Mouse (Mus musculus) forebrain, embryonic 14.5 days (tissue): ENCODE results near the gene Paqr6. TPM values are rescaled to one million over a fixed set of nuclear protein-coding genes. Genes with fewer than 3 reads are reported as not detected.
A peak's percentile ranks its signal among the peaks of the same experiment; 100 is the strongest.
"Not testable (repeated sequence)": the region's sequence is repeated elsewhere in the genome, so short reads cannot be mapped to it uniquely, and the experiment has no call there.

Experiments used
- ATAC-seq: fragments of 200-750 bp; cut with Nextera tagmentation; 2 replicates; pipeline ENCODE4 v1.8.0; 2017; ENCODE audit warnings: mild to moderate bottlenecking, moderate library complexity
- DNase-seq: peaks from one replicate; pipeline ENCODE4 v3.0.0-alpha.2; 2015; ENCODE audit warnings: low spot score
- H3K27ac ChIP-seq: fragments of 300-500 bp; sonication (generic); 2 replicates; pipeline ENCODE4 v1.5.1; 2014; ENCODE audit warnings: low read depth, mild to moderate bottlenecking, control low read depth, low read length, moderate library complexity
- H3K27me3 ChIP-seq: fragments of 300-500 bp; sonication (generic); replicated peaks from 2 replicates; pipeline ENCODE4 v1.6.1; 2014; ENCODE audit warnings: low read length, control low read depth, mixed read lengths; ENCODE audit not compliant: control insufficient read depth, insufficient read depth
- H3K36me3 ChIP-seq: fragments of 300-500 bp; sonication (generic); 2 replicates; pipeline ENCODE4 v1.6.1; 2014; ENCODE audit warnings: low read length, control low read depth; ENCODE audit not compliant: control insufficient read depth, insufficient read depth
- H3K4me1 ChIP-seq: fragments of 300-500 bp; sonication (generic); 2 replicates; pipeline ENCODE4 v1.6.1; 2014; ENCODE audit warnings: antibody characterized with exemption, low read length, control low read depth; ENCODE audit not compliant: control insufficient read depth, insufficient read depth
- H3K4me2 ChIP-seq: fragments of 300-500 bp; sonication (generic); 2 replicates; pipeline ENCODE4 v1.6.1; 2014; ENCODE audit warnings: mild to moderate bottlenecking, control low read depth, low read length
- H3K4me3 ChIP-seq: fragments of 300-500 bp; sonication (generic); 2 replicates; pipeline ENCODE4 v1.5.1; 2014; ENCODE audit warnings: low read depth, low read length, control low read depth
- H3K9ac ChIP-seq: fragments of 300-500 bp; sonication (generic); 2 replicates; pipeline ENCODE4 v1.6.1; 2014; ENCODE audit warnings: mild to moderate bottlenecking, low read length, control low read depth, moderate library complexity
- H3K9me3 ChIP-seq: fragments of 300-500 bp; sonication (generic); replicated peaks from 2 replicates; pipeline ENCODE4 v1.6.1; 2016; ENCODE audit warnings: low read length, control low read depth, mixed read lengths; ENCODE audit not compliant: control insufficient read depth
- WGBS: fragments of 180-500 bp; shearing (Covaris S2); extraction: QIAGEN DNeasy Blood & Tissue Kit; methylation state at CpG from one replicate; pipeline ENCODE4 v1.1.7; 2014; 5-methylcytosine and 5-hydroxymethylcytosine counted together
- polyA plus RNA-seq: library from polyadenylated mRNA; unstranded; fragments of >200 nt; fragmentation: Nextera tagmentation; extraction: Ambion mirVana; gene quantifications from 2 replicates; pipeline ENCODE4 v1.2.1, GENCODE M21; 2014

Gene Paqr6
- polyA plus RNA-seq, 1 experiment from 2014 or later: 0.22 TPM

DNA sequence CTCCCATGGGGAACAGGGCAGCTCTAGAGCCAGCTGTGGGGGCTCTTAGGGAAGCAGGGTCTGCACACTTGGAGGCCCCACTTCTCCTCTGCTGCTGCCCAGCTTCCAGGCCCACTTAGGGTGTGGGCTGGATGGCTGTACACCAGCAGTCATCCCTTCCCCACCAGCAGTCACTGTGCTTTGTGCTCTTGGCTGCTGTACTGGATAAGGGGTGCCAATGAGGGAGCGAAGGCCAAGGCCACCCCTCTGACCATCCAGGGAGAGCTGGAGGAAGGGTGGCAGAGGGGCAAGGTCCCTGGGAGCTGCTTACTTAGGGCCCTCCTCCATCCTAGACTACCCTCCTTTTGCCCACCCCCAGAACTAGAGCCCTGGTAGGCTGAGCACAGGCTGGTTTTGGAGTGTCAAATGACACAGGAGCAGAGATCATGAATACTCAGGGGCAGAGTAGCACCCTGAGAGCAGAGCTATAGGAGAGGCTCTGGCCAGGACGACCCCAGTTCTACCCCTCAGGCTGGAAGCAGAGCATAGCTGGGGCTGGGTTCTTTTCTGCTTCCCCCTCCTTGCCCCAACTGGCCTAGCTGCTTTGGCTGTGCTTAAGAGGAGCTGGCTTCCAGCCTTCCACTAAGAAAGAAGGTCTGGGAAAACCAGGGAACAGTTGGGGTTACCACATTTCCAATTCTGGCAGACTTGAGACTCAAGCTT, 2.6 kb upstream of the Paqr6 start:
- 84% methylated on average over 2 of the region's 2 CpGs for WGBS
- no peak overlapping the region for H3K27ac ChIP-seq
- 0 out of 2 replicates have a peak, but pooled peaks cover 6% of the 10 kb centered on the region for H3K27me3 ChIP-seq
- DNase-seq (no peak), ATAC-seq (no peak)
- H3K36me3 ChIP-seq: peaks cover 65% of the 10 kb centered on the region
- H3K9ac ChIP-seq: no peak overlapping the region
- H3K4me3 ChIP-seq: no peak overlapping the region
- H3K9me3 ChIP-seq: no peaks in the 10 kb centered on the region
- H3K4me2 ChIP-seq: no peak overlapping the region
- no peaks in the 10 kb centered on the region for H3K4me1 ChIP-seq

DNA sequence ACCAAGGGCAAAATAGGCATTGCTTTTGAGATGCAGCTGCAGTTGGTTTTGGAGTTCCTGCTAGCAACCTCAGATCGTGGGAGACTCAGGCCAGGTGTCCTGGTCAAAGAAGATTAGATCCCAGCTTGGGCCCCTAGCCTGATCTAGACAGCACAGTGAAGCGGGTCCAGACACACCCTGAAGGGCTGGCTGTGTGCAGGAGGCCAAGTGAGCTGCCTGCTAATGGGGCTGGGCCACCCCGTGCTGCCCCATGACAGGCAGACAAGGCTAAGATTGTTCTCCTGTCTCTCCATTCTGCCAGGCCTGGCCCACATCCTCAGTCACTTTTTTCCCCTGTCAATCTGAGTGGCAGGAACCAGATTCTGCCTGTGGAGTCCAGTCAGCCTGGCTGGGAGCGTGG, 684 bp upstream of the Paqr6 start:
- Histone ChIP-seq H3K27me3 (0 out of 2 replicates have a peak, but pooled peaks cover 6% of the 10 kb centered on the region), H3K9me3 (no peaks in the 10 kb centered on the region), H3K4me1 (no peaks in the 10 kb centered on the region), H3K9ac (no peak overlapping the region), H3K4me2 (no peak overlapping the region), H3K27ac (no peak overlapping the region), H3K36me3 (peaks cover 46% of the 10 kb centered on the region), H3K4me3 (no peak overlapping the region)
- ATAC-seq (no peak), DNase-seq (no peak)
- WGBS: 49% methylated on average over 4 of the region's 4 CpGs

DNA sequence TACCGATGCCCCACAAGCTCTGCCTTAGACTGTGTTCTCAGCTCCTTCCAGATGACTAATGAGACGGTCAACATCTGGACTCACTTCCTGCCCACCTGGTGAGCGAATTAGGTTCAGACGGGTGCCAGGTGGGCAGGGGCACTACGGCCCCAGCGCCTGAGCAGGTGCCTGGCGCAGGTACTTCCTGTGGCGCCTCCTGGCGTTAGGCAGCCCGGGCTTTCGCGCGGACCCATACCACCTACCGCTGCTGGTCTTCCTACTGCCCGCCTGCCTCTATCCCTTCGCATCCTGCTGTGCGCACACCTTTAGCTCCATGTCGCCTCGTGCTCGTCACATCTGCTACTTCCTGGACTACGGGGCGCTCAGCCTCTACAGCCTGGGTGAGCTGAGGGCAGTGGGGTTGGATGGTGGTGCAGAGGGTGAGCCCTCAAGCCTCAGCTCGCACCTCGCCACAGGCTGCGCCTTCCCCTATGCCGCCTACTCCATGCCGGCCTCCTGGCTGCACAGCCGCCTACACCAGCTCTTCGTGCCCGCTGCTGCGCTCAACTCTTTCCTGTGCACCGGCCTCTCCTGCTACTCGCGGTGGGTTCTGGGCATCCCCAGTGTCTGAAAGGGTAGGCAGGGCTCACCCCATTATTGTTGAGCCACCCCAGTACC, 1.4 kb downstream of the Paqr6 start:
- no peak overlapping the region for H3K4me3 ChIP-seq
- H3K36me3 ChIP-seq: peaks cover 24% of the 10 kb centered on the region
- H3K9me3 ChIP-seq: peaks cover 4% of the 10 kb centered on the region; the same call in 1 of the 2 replicates
- no peak overlapping the region; the same call in 1 of the 2 replicates for H3K9ac ChIP-seq
- H3K27ac ChIP-seq: no peak overlapping the region
- H3K4me2 ChIP-seq: peak overlapping the region; percentile 5; the same call in 1 of the 2 replicates
- ATAC-seq (0 out of 2 replicates have a peak, but pooled peaks have one; percentile 12), DNase-seq (no peak)
- no peaks in the 10 kb centered on the region for H3K4me1 ChIP-seq
- 44% methylated on average over 34 of the region's 34 CpGs for WGBS
- 0 out of 2 replicates have a peak, but pooled peaks cover 6% of the 10 kb centered on the region for H3K27me3 ChIP-seq

DNA sequence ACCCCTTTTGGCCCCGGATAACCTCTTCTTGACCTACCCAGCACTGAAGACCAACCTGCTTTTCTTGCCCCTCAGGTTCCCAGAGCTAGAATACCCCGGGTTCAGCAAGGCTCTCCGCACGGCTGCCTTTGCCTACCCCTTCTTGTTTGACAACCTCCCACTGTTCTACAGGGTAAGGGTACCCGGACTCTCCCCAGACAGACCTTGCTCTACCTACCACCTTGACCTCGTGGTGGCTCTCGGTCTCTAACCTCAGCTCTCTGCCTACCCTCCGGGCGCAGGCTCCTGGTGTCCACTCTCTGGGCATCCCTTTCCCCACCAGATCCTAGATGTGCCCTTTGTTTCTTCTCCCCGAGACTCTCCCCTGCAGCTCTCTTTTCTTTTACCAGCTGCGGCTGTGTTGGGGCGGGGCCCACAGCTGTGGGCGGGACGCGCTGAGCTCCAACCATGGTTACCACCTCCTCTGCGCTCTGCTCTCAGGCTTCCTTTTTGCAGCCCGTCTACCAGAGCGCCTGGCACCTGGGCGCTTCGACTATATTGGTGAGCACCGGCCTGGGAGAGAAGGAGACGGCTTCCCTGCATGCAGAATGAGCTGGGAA, 2.5 kb downstream of the Paqr6 start:
- not testable (repeated sequence) for H3K9ac ChIP-seq, H3K9me3 ChIP-seq, H3K4me1 ChIP-seq, H3K27me3 ChIP-seq
- DNase-seq (peak; percentile 47), ATAC-seq (peak; percentile 85)
- H3K4me2 ChIP-seq: peak overlapping the region; percentile 23; the same call in 1 of the 2 replicates
- 0 out of 2 replicates have a peak overlapping the region, but pooled peaks have one; percentile 48 for H3K27ac ChIP-seq
- WGBS: 2% methylated on average over 17 of the region's 22 CpGs
- peaks cover 14% of the 10 kb centered on the region for H3K36me3 ChIP-seq
- 0 out of 2 replicates have a peak overlapping the region, but pooled peaks have one; percentile 15 for H3K4me3 ChIP-seq

DNA sequence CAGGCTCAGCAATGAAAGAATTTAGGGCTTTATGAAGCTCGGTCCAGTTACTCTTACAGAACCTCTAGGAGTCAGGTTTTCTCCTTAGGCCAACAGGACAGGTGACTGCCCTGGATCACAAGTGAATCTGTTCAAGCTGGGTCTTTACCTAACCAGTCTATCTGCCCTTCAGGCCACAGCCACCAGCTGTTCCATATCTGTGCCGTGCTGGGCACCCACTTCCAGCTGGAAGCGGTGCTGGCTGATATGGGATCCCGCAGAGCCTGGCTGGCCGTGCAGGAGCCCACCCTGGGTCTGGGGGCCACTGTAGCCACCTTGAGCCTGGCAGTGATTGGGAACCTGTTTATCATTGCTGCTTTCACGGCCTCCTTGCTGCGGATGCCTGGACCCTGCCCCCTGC, 3.1 kb downstream of the Paqr6 start:
- not testable (repeated sequence) for H3K27ac ChIP-seq, H3K4me3 ChIP-seq, H3K4me2 ChIP-seq, H3K4me1 ChIP-seq, H3K9me3 ChIP-seq, H3K36me3 ChIP-seq, DNase-seq, H3K27me3 ChIP-seq, H3K9ac ChIP-seq
- ATAC-seq: peak; percentile 28
- 39% methylated on average over 3 of the region's 7 CpGs for WGBS

DNA sequence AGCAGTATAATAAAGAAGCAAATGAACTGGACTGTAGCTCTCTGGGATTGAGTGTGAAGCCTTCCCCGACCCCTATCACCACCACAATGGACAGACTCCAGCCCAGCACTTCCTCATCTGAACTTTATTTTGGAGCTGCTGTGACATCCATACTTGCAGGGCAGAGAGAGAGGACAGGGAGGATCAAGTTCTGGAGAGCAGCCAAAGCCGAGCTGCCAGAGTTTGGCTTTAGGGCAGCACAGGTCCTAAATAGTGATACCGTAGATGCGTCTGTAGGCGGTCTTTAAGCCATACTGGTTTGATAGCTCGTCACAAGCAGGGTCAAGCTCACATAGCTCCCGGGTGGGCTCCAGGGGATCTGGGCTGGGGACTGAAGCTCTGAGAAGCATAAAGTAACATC, 4.1 kb downstream of the Paqr6 start:
- not testable (repeated sequence) for H3K9ac ChIP-seq, H3K27ac ChIP-seq, DNase-seq, ATAC-seq, H3K4me3 ChIP-seq, H3K36me3 ChIP-seq, H3K27me3 ChIP-seq, H3K9me3 ChIP-seq, H3K4me2 ChIP-seq, H3K4me1 ChIP-seq
- WGBS: 89% methylated on average over 7 of the region's 7 CpGs

DNA sequence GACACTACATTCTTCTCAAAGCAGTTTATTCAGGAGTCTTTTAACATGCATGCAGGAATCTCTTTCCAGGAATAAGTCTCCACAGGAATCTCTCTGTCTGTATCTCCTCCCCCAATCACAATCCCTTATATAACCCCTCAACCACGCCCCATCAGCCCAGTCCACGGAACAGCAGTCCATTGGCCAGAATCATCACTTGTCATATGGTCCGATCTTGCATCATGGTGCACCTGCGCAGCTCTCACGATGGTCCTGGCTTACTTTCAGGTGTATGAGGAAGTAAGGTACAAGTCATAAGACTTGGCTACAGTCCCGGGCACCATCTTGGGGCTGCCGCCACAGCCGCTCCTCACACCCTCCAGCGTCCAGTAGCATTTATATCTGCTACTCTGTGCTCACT, 8.3 kb downstream of the Paqr6 start, which contains the start of gene Bglap3:
Bglap3 (minus strand) TSS at position 101 of the 400 bp plus-strand sequence.
- ATAC-seq, H3K4me3 ChIP-seq, H3K4me1 ChIP-seq, H3K4me2 ChIP-seq, H3K9me3 ChIP-seq, H3K9ac ChIP-seq, DNase-seq, H3K27me3 ChIP-seq, H3K36me3 ChIP-seq, H3K27ac ChIP-seq: not testable (repeated sequence)
- WGBS: 94% methylated on average over 9 of the region's 9 CpGs

DNA sequence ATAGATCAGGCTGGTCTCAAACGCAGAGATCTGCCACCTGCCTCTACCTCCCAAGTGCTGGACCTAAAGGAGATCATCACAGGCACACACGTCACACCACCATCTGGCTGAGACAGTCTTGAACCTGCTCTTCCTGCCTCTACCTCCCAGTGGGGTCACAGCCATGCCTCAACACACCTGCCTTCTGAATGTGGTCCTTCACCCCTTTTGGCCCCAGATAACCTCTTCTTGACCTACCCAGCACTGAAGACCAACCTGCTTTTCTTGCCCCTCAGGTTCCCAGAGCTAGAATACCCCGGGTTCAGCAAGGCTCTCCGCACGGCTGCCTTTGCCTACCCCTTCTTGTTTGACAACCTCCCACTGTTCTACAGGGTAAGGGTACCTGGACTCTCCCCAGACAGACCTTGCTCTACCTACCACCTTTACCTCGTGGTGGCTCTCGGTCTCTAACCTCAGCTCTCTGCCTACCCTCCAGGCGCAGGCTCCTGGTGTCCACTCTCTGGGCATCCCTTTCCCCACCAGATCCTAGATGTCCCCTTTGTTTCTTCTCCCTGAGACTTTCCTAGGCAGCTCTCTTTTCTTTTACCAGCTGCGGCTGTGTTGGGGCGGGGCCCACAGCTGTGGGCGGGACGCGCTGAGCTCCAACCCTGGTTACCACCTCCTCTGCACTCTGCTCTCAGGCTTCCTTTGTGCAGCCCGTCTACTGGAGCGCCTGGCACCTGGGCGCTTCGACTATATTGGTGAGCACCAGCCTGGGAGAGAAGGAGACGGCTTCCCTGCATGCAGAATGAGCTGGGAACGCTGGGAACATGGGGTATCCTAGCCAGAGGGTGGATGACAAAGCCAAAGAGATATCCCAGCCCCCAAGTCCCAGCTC, 11.6 kb downstream of the Paqr6 start:
- Histone ChIP-seq H3K27ac (peak overlapping the region; percentile 57), H3K4me2 (peak overlapping the region; percentile 22; the same call in 1 of the 2 replicates)
- not testable (repeated sequence) for H3K27me3 ChIP-seq, H3K9ac ChIP-seq, H3K4me1 ChIP-seq, H3K4me3 ChIP-seq, H3K36me3 ChIP-seq, H3K9me3 ChIP-seq
- DNase-seq: peak; percentile 73
- WGBS: 11% methylated on average over 16 of the region's 19 CpGs
- peak; percentile 96 for ATAC-seq
